Mouse (Mus musculus): ENCODE measurements at regions not wholly inside any gene's neighbourhood (a gene's known extent, or its start where the extent isn't known, plus 50 kb on each side); places are given as distances from the start of the nearest gene placed in this dataset.

DNA sequence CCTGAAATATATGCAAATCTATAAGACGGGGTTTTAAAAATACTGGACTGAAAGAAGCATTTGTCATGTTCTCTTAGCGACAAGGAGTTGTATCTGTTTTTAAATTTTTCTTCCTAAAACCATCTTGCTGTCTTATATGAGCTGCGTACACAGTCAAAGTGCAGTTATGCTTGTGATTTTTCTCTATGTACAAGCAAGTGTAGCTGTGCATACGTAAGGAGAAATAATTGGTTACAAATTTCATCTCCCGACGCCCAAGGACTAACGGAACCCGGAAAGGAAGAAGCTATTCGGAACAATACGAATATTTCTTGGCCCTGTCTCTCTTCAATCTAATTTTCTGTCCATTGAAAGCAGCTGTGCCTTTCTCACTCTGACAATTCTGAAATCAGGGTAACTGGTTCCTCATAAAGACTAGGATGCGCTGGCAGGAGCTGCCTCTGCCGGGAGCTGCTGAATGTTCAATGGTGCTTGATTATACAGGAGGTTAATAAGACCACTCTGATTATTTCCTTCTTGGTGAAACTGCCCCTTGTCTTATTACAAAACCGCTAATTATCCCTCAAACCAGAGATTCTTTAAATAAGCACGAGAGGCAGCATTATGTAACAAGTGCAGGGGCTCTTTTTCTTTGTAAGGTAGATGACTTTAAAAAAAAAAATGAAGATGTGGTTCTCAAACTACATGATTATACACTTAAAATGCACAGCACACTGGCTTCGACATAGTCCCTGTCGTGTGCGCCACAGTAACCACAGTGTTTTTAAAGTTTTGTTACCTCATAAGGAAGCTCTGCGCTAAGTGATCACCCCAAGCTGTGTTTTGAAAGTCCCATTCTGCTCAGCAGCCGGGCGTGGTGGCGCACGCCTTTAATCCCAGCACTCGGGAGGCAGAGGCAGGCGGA lies 296.8 kb downstream of the Spry2 start:
- Histone ChIP-seq H3K27ac (ENCODE audit: insufficient read depth, low read length) (no peak overlapping the region), H3K4me3 (ENCODE audit: insufficient read depth, low read length) (no peak overlapping the region), H3K4me1 (ENCODE audit: control insufficient read depth, insufficient read depth, low read length) (peaks cover 3% of the 10 kb centered on the region)
- no peak for TF ChIP-seq POLR2A (IDR thresholded peaks at IDR 0.05; ENCODE audit: low read depth, low read length)

DNA sequence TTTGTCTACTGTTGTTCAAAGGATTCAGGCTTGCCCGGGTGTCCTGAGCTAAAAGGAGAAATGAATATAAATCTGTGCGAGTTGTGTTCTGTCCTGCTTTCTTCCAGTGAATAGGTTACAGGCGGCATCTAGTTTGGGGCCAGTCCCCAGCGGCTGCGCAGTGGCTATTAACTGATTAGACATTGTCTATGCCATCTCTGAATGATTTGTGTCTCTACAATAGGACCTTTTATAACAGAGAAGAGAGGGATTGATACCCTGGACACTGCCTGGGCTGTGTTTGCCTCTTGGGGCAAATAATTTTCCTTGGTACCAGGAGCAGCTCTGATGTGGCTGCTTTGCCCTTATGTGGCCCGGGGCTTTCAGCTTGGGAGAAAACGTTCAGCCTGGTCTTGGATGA lies 306.9 kb downstream of the Spry2 start:
- peaks cover 6% of the 10 kb centered on the region; the same call in 1 of the 2 replicates for H3K4me1 ChIP-seq (ENCODE audit: control insufficient read depth, insufficient read depth, low read length)
- TF ChIP-seq CTCF (IDR thresholded peaks at IDR 0.05; ENCODE audit: borderline replicate concordance, insufficient read depth, low read length): no peak
- no peak for TF ChIP-seq POLR2A (IDR thresholded peaks at IDR 0.05; ENCODE audit: low read depth, low read length)
- 0 out of 2 replicates have a peak overlapping the region, but pooled peaks have one; percentile 0 for H3K4me3 ChIP-seq (ENCODE audit: insufficient read depth, low read length)
- H3K27ac ChIP-seq (ENCODE audit: insufficient read depth, low read length): peak overlapping the region; percentile 74; the same call in 1 of the 2 replicates

DNA sequence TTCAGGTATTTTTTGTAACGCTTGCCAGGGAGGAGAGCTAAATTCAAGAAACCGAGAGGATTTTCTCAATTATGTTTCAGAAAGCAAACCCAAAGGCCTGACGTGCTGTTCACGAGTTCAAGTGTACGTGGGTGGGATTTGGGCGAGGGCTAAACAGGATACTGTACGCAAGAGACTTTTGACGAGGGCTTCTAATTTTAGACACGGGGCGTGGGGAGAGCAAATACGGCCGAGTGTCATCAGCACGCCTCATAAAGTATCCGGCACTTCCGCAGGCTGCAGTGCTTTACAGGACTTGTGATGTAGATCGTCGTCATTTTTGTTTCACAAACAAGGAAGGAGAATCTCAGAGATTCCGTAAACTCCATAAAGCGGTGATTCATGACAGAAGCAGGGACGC lies 307.4 kb downstream of the Spry2 start:
- 0 out of 2 replicates have a peak overlapping the region, but pooled peaks have one; percentile 0 for H3K4me3 ChIP-seq (ENCODE audit: insufficient read depth, low read length)
- no peak for TF ChIP-seq CTCF (IDR thresholded peaks at IDR 0.05; ENCODE audit: borderline replicate concordance, insufficient read depth, low read length)
- TF ChIP-seq POLR2A (IDR thresholded peaks at IDR 0.05; ENCODE audit: low read depth, low read length): no peak

DNA sequence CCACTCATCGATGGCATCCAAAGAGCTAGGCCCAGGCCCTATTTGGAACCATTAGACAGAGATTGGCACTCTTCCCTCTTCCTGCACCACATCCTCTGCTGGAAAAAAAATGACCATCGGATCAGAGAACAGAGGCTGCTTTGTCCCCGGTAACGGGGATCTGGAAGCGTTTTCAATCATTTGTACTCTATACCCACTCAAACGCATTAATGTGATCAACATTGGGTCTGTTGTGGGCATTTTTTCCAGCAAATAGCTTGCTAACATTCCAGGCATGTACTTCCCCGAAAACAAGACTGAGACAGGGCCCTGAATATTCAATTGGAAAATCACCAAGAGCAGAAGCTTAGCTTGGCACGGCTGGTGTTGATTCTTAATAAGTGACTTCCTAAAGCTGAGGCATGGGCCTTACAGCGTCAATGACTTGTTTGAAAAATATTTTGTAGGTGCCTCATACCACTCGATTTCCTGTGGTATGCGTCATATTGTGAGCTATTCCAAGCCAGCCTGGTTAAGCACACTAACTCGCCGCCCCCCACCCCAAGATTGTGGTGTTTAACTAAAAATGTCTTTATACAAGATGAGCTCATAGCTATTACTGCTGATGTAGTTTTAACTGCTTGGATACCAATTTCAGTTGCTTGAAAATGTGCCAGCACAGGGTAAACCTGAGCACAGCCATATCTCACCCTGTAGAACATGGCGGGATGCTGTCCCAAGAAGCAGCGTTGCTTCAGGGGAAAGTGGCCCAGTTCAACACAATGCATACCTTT lies 308.0 kb downstream of the Spry2 start:
- H3K4me3 ChIP-seq (ENCODE audit: insufficient read depth, low read length): no peak overlapping the region
- peak overlapping the region; percentile 74 for H3K27ac ChIP-seq (ENCODE audit: insufficient read depth, low read length)
- no peak for TF ChIP-seq CTCF (IDR thresholded peaks at IDR 0.05; ENCODE audit: borderline replicate concordance, insufficient read depth, low read length)
- TF ChIP-seq POLR2A (IDR thresholded peaks at IDR 0.05; ENCODE audit: low read depth, low read length): no peak
- H3K4me1 ChIP-seq (ENCODE audit: control insufficient read depth, insufficient read depth, low read length): peaks cover 6% of the 10 kb centered on the region; the same call in 1 of the 2 replicates

More for the DNA sequence above, 307.4 kb downstream of the Spry2 start:
- Histone ChIP-seq H3K4me1 (ENCODE audit: control insufficient read depth, insufficient read depth, low read length) (peaks cover 6% of the 10 kb centered on the region; the same call in 1 of the 2 replicates), H3K27ac (ENCODE audit: insufficient read depth, low read length) (peak overlapping the region; percentile 74)

DNA sequence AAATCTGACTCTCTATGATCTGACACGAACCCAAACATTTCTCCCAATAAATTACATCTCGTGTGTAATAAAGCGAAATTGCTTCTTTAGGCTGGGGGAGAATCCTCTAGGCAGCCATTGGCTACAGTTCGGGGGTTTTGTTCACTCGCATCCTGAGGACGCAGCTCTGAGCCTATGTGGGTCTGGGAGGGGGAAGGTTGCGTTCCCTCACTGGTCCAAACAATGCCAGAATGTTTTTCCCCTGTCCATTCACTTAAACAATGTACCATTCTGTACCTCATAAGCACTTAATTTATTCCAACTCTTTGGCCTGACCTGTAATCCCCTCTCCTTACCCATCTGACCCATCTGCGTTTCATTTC lies 308.6 kb downstream of the Spry2 start:
- H3K4me3 ChIP-seq (ENCODE audit: insufficient read depth, low read length): no peak overlapping the region
- H3K27ac ChIP-seq (ENCODE audit: insufficient read depth, low read length): peak overlapping the region; percentile 74
- H3K4me1 ChIP-seq (ENCODE audit: control insufficient read depth, insufficient read depth, low read length): peaks cover 6% of the 10 kb centered on the region; the same call in 1 of the 2 replicates
- TF ChIP-seq CTCF (IDR thresholded peaks at IDR 0.05; ENCODE audit: borderline replicate concordance, insufficient read depth, low read length): no peak
- no peak for TF ChIP-seq POLR2A (IDR thresholded peaks at IDR 0.05; ENCODE audit: low read depth, low read length)

DNA sequence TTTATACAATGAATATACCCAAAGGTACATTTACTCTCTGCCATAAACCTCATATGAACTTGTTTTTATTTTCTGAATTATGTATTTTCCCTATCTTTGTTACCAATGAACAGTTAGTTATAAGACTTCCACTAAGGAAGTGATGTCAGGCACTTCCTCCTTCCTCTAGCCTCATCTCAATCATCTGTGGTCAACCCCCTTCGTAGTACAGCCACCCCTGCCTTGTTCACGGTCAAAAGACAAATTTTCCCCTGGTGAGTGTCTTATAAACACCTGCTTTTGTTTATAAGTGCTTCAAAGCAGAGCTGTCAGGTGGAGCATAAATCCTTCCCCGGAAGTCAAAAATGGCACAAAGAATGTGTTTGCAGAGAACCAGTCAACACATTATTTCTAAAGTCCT lies 312.0 kb downstream of the Spry2 start:
- Histone ChIP-seq H3K4me3 (ENCODE audit: insufficient read depth, low read length) (no peak overlapping the region), H3K4me1 (ENCODE audit: control insufficient read depth, insufficient read depth, low read length) (peaks cover 6% of the 10 kb centered on the region; the same call in 1 of the 2 replicates), H3K27ac (ENCODE audit: insufficient read depth, low read length) (no peak overlapping the region)
- no peak for TF ChIP-seq POLR2A (IDR thresholded peaks at IDR 0.05; ENCODE audit: low read depth, low read length)
- TF ChIP-seq CTCF (IDR thresholded peaks at IDR 0.05; ENCODE audit: borderline replicate concordance, insufficient read depth, low read length): no peak

DNA sequence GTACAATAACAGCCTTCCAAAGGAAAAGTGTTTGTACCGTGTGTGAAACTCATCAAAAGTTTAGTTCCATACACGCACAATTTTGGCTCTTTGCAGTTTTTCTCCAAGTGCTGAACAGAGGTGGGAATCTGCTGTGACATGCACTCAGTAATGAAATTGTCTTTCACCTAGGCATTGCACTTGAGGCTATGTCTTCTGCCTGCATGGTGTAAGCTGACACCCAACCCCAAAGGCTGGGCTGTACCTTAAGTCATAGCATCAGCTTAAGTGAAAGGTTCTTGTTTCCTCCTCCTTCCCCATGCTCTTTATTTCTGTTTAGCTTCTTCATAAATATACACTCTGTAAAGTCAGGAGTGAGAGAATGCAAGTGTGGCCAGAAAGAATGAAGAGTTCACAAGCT lies 313.1 kb downstream of the Spry2 start:
- TF ChIP-seq POLR2A (IDR thresholded peaks at IDR 0.05; ENCODE audit: low read depth, low read length): no peak
- TF ChIP-seq CTCF (IDR thresholded peaks at IDR 0.05; ENCODE audit: borderline replicate concordance, insufficient read depth, low read length): no peak
- H3K27ac ChIP-seq (ENCODE audit: insufficient read depth, low read length): no peak overlapping the region
- no peak overlapping the region for H3K4me3 ChIP-seq (ENCODE audit: insufficient read depth, low read length)
- peaks cover 6% of the 10 kb centered on the region; the same call in 1 of the 2 replicates for H3K4me1 ChIP-seq (ENCODE audit: control insufficient read depth, insufficient read depth, low read length)

DNA sequence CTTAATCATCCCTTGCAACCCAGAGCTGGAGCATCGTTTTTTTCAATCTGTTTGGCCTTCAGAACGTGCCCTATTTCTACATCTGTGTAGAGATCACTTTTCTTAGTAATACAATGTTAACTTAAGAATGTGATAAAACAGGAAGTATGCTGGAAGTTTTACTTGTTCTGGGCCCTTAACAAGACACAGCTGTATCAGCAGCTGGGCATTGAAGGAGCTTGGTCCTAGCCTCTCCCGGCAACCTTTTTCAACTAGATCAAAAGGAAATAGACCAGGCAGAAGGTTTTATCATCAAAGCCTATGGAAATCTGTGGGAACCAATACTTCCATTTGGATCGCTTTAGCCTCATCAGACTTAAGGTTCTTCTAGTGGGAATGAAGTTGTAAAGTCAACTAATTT lies 317.9 kb downstream of the Ndfip2 start:
- TF ChIP-seq POLR2A (IDR thresholded peaks at IDR 0.05; ENCODE audit: low read depth, low read length): no peak
- TF ChIP-seq CTCF (IDR thresholded peaks at IDR 0.05; ENCODE audit: borderline replicate concordance, insufficient read depth, low read length): no peak
- Histone ChIP-seq H3K27ac (ENCODE audit: insufficient read depth, low read length) (no peak overlapping the region), H3K4me1 (ENCODE audit: control insufficient read depth, insufficient read depth, low read length) (no peaks in the 10 kb centered on the region), H3K4me3 (ENCODE audit: insufficient read depth, low read length) (no peak overlapping the region)

DNA sequence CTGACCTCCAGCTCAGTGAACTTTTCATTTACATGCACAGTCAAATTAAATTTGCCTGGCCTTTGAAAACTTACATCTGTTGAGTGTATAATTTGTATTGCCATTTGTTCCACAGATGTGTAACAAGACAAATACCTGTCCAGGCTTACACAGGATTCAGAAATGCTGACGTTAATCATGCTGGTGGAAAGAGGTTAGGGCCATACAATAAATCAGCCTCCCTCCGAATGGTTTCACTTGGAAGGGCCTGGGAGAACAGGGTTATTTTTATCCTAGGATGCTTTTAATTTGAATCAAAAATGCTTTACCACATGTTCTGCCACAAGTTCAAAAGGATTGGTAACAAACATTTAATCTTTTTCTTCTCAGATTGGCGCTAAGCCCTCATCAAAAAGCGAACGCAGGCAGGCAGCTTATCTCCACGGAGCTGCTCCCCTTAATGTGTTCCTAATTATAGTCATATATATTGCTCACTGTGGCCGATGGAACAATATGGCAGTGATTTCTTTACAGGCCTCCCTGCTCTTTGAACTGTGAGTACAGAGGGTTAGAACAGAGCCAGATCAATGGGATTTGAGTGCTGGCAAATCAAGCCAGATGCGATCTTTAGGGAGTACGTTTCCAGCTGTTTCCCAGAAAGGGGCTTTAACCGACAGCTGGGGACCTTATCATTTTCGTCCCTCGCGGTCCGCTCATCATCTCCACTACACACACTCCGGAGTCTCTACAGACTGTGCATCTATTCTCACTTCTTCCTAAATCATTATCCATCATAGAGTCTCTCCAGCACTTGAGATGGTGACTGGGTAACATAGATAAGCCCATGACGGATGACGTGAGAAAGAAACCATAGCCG lies 313.9 kb downstream of the Ndfip2 start:
- H3K4me1 ChIP-seq (ENCODE audit: control insufficient read depth, insufficient read depth, low read length): no peaks in the 10 kb centered on the region
- no peak for TF ChIP-seq POLR2A (IDR thresholded peaks at IDR 0.05; ENCODE audit: low read depth, low read length)
- no peak for TF ChIP-seq CTCF (IDR thresholded peaks at IDR 0.05; ENCODE audit: borderline replicate concordance, insufficient read depth, low read length)
- H3K27ac ChIP-seq (ENCODE audit: insufficient read depth, low read length): no peak overlapping the region
- no peak overlapping the region for H3K4me3 ChIP-seq (ENCODE audit: insufficient read depth, low read length)

Data from embryonic fibroblast, embryonic 13.5 days (primary cell).